Mouse (Mus musculus) CH12.LX (cell line): ENCODE results near the gene Myod1. TPM values are rescaled to one million over a fixed set of nuclear protein-coding genes. Genes with fewer than 3 reads are reported as not detected.
A peak's percentile ranks its signal among the peaks of the same experiment; 100 is the strongest.

ENCODE experiments used
- DNase-seq: peaks from one replicate; pipeline ENCODE4 v3.0.0-alpha.2; 2013; ENCODE audit errors: extremely low read depth
- H3K27ac ChIP-seq: 2 replicates; pipeline ENCODE4 v1.5.1; 2012; ENCODE audit warnings: low read depth, mild to moderate bottlenecking, control low read depth, moderate library complexity; ENCODE audit not compliant: insufficient read depth
- H3K27me3 ChIP-seq: replicated peaks from 2 replicates; pipeline ENCODE3; 2012; ENCODE audit warnings: inconsistent platforms
- H3K36me3 ChIP-seq, 2 experiments: replicated peaks in 1 of 2; 2 replicates each; pipeline versions ENCODE3 to v1.6.1; 2012; ENCODE audit warnings: inconsistent platforms in 1 of 2, low read length in 1 of 2, mild to moderate bottlenecking in 1 of 2, mixed read lengths in 1 of 2, moderate library complexity in 1 of 2; ENCODE audit not compliant: control insufficient read depth in 1 of 2, insufficient read depth in 1 of 2
- H3K4me1 ChIP-seq, 2 experiments: 2 replicates each; pipeline ENCODE4 v1.6.1; 2012; ENCODE audit warnings: inconsistent platforms in 1 of 2, moderate library complexity in 1 of 2; ENCODE audit not compliant: insufficient read depth in 2 of 2, control insufficient read depth in 1 of 2
- H3K4me2 ChIP-seq: 2 replicates; pipeline ENCODE4 v1.6.1; 2012; ENCODE audit warnings: low read depth, mild to moderate bottlenecking, control low read depth; ENCODE audit not compliant: poor library complexity, insufficient read depth, severe bottlenecking
- H3K4me3 ChIP-seq, 3 experiments: fragments of 150-350 bp in 1 of 3; sonication (generic) in 1 of 3; replicated peaks in 1 of 3; 2 replicates each; pipeline versions ENCODE3 to v1.5.1; 2011 to 2012; ENCODE audit warnings: low read depth in 2 of 3, low read length in 2 of 3, mild to moderate bottlenecking in 2 of 3, moderate library complexity in 2 of 3, control low read depth in 1 of 3, improper control_type of control experiment in 1 of 3, inconsistent platforms in 1 of 3, mixed read lengths in 1 of 3; ENCODE audit not compliant: poor library complexity in 1 of 3
- H3K79me2 ChIP-seq: replicated peaks from 2 replicates; pipeline ENCODE4 v1.6.1; 2012; ENCODE audit warnings: mild to moderate bottlenecking, moderate library complexity; ENCODE audit not compliant: control insufficient read depth, poor library complexity, insufficient read depth, severe bottlenecking; ENCODE audit errors: extremely low read depth
- H3K9ac ChIP-seq: 2 replicates; pipeline ENCODE4 v1.6.1; 2012; ENCODE audit warnings: low read depth, mild to moderate bottlenecking, control low read depth, moderate library complexity; ENCODE audit not compliant: insufficient read depth
- H3K9me3 ChIP-seq: replicated peaks from 2 replicates; pipeline ENCODE3; 2012; ENCODE audit warnings: low read length, inconsistent platforms, mixed read lengths
- BHLHE40 ChIP-seq: IDR thresholded peaks from 2 replicates; pipeline ENCODE4 v1.6.1; 2011; ENCODE audit warnings: mild to moderate bottlenecking, low read depth, low read length, improper control_type of control experiment
- CHD2 ChIP-seq: IDR thresholded peaks from 2 replicates; pipeline ENCODE4 v1.6.1; 2011; ENCODE audit warnings: low read length, improper control_type of control experiment
- CTCF ChIP-seq, 2 experiments: IDR thresholded peaks in 1 of 2; conservative IDR thresholded peaks in 1 of 2; 2 replicates each; pipeline ENCODE4 v1.5.1; 2011 to 2012; ENCODE audit warnings: low read depth in 2 of 2, low read length in 2 of 2, improper control_type of control experiment in 1 of 2, inconsistent platforms in 1 of 2, mild to moderate bottlenecking in 1 of 2, moderate library complexity in 1 of 2
- E2F4 ChIP-seq: IDR thresholded peaks from 2 replicates; pipeline ENCODE4 v1.6.1; 2011; ENCODE audit warnings: low read depth, low read length, improper control_type of control experiment; ENCODE audit not compliant: insufficient replicate concordance
- ELF1 ChIP-seq: IDR thresholded peaks from 2 replicates; pipeline ENCODE4 v1.6.1; 2014; ENCODE audit warnings: low read depth, mild to moderate bottlenecking, inconsistent platforms, low read length, improper control_type of control experiment
- EP300 ChIP-seq: IDR thresholded peaks from 2 replicates; pipeline ENCODE4 v1.6.1; 2011; ENCODE audit warnings: low read length, improper control_type of control experiment
- GABPA ChIP-seq: IDR thresholded peaks from 2 replicates; pipeline ENCODE4 v1.6.1; 2012; ENCODE audit warnings: low read depth, low read length, improper control_type of control experiment, inconsistent platforms; ENCODE audit not compliant: insufficient replicate concordance
- HCFC1 ChIP-seq: IDR thresholded peaks from 2 replicates; pipeline ENCODE4 v1.6.1; 2012; ENCODE audit warnings: low read depth, mild to moderate bottlenecking, inconsistent platforms, low read length, improper control_type of control experiment
- JUN ChIP-seq: IDR thresholded peaks from 2 replicates; pipeline ENCODE4 v1.6.1; 2011; ENCODE audit warnings: low read depth, mild to moderate bottlenecking, low read length, improper control_type of control experiment, moderate library complexity; ENCODE audit not compliant: insufficient read depth
- JUND ChIP-seq: conservative IDR thresholded peaks from 2 replicates; pipeline ENCODE4 v1.6.1; 2011; ENCODE audit warnings: low read depth, low read length, improper control_type of control experiment
- KAT2A ChIP-seq: IDR thresholded peaks from 2 replicates; pipeline ENCODE4 v1.6.1; 2012; ENCODE audit warnings: low read length, improper control_type of control experiment, inconsistent platforms; ENCODE audit not compliant: insufficient replicate concordance
- MAFK ChIP-seq: IDR thresholded peaks from 2 replicates; pipeline ENCODE4 v1.6.1; 2011; ENCODE audit warnings: low read length, improper control_type of control experiment; ENCODE audit not compliant: insufficient replicate concordance
- MAX ChIP-seq: IDR thresholded peaks from 2 replicates; pipeline ENCODE4 v1.6.1; 2011; ENCODE audit warnings: low read length, improper control_type of control experiment
- MAZ ChIP-seq: IDR thresholded peaks from 2 replicates; pipeline ENCODE4 v1.6.1; 2012; ENCODE audit warnings: low read depth, mild to moderate bottlenecking, inconsistent platforms, low read length, improper control_type of control experiment, moderate library complexity
- MEF2A ChIP-seq: IDR thresholded peaks from 2 replicates; pipeline ENCODE4 v1.6.1; 2014; ENCODE audit warnings: low read depth, mild to moderate bottlenecking, inconsistent platforms, low read length, improper control_type of control experiment, borderline replicate concordance
- MXI1 ChIP-seq: IDR thresholded peaks from 2 replicates; pipeline ENCODE4 v1.6.1; 2011; ENCODE audit warnings: mild to moderate bottlenecking, low read depth, low read length, improper control_type of control experiment
- MYC ChIP-seq: IDR thresholded peaks from 2 replicates; pipeline ENCODE4 v1.6.1; 2011; ENCODE audit warnings: low read depth, mild to moderate bottlenecking, improper control_type of control experiment, low read length
- PAX5 ChIP-seq: IDR thresholded peaks from 2 replicates; pipeline ENCODE4 v1.6.1; 2012; ENCODE audit warnings: low read length, inconsistent platforms, mixed read lengths
- POLR2A ChIP-seq: IDR thresholded peaks from 2 replicates; pipeline ENCODE4 v1.6.1; 2011; ENCODE audit warnings: low read depth, mild to moderate bottlenecking, improper control_type of control experiment, low read length
- RAD21 ChIP-seq: IDR thresholded peaks from 2 replicates; pipeline ENCODE4 v1.6.1; 2011; ENCODE audit warnings: low read depth, mild to moderate bottlenecking, low read length, improper control_type of control experiment, moderate library complexity
- RCOR1 ChIP-seq: conservative IDR thresholded peaks from 2 replicates; pipeline ENCODE4 v1.6.1; 2012; ENCODE audit warnings: low read depth, mild to moderate bottlenecking, inconsistent platforms, low read length, improper control_type of control experiment
- SIN3A ChIP-seq: IDR thresholded peaks from 2 replicates; pipeline ENCODE4 v1.6.1; 2012; ENCODE audit warnings: low read length, improper control_type of control experiment, inconsistent platforms
- SMC3 ChIP-seq: IDR thresholded peaks from 2 replicates; pipeline ENCODE4 v1.6.1; 2011; ENCODE audit warnings: low read depth, low read length, improper control_type of control experiment
- TBP ChIP-seq: conservative IDR thresholded peaks from 2 replicates; pipeline ENCODE4 v1.6.1; 2011; ENCODE audit warnings: low read depth, low read length, improper control_type of control experiment
- UBTF ChIP-seq: IDR thresholded peaks from 2 replicates; pipeline ENCODE4 v1.6.1; 2012; ENCODE audit warnings: low read depth, mild to moderate bottlenecking, inconsistent platforms, low read length, improper control_type of control experiment, moderate library complexity
- USF1 ChIP-seq: IDR thresholded peaks from 2 replicates; pipeline ENCODE4 v1.6.1; 2014; ENCODE audit warnings: low read depth, mild to moderate bottlenecking, inconsistent platforms, low read length, improper control_type of control experiment
- USF2 ChIP-seq: conservative IDR thresholded peaks from 2 replicates; pipeline ENCODE4 v1.6.1; 2011; ENCODE audit warnings: low read depth, low read length, improper control_type of control experiment
- ZC3H11A ChIP-seq: IDR thresholded peaks from 2 replicates; pipeline ENCODE4 v1.6.1; 2012; ENCODE audit warnings: low read depth, mild to moderate bottlenecking, inconsistent platforms, low read length, improper control_type of control experiment
- ZKSCAN1 ChIP-seq: IDR thresholded peaks from 2 replicates; pipeline ENCODE4 v1.6.1; 2012; ENCODE audit warnings: low read depth, inconsistent platforms, low read length, improper control_type of control experiment, borderline replicate concordance
- ZMIZ1 ChIP-seq: IDR thresholded peaks from 2 replicates; pipeline ENCODE4 v1.6.1; 2012; ENCODE audit warnings: low read depth, mild to moderate bottlenecking, inconsistent platforms, low read length, improper control_type of control experiment
- ZNF384 ChIP-seq: IDR thresholded peaks from 2 replicates; pipeline ENCODE4 v1.6.1; 2012; ENCODE audit warnings: low read depth, low read length, improper control_type of control experiment, inconsistent platforms
- dilution Hi-C: fragments of 300-500 bp; cut with MboI; formaldehyde crosslinking; loops from 2 replicates; pipeline ENCODE4 v1.14.3; 2020; ENCODE audit warnings: low sequenced_read_pairs; ENCODE audit not compliant: extremely low pct_unique_long_range_greater_than_20kb, extremely low pct_ligation_motif_present
- in situ Hi-C: fragments of 300-500 bp; cut with MboI; formaldehyde crosslinking; loops from 3 replicates; pipeline ENCODE4 v1.14.3; 2019; ENCODE audit warnings: low sequenced_read_pairs, low pct_ligation_motif_present, low pct_unique_long_range_greater_than_20kb, mixed read lengths
- polyA plus RNA-seq: library from polyadenylated mRNA; unstranded; fragments of >175 nt; gene quantifications from 2 replicates; pipeline ENCODE4 v1.2.1, GENCODE M21; 2012; ENCODE audit warnings: low read depth; ENCODE audit not compliant: insufficient read length
- total RNA-seq, 2 experiments: library from RNA; depleted of rRNA; stranded (reverse); fragments of 300-350 nt in 1 of 2; fragments of >200 nt in 1 of 2; gene quantifications; 2 replicates each; pipeline ENCODE4 v1.2.3; 2012 to 2014

Gene Myod1
- total and polyA plus RNA-seq, 3 experiments: not detected

- DNase-seq: no peak
- H3K36me3 ChIP-seq: no peaks in the 10 kb centered on the region
- H3K27ac ChIP-seq: no peak overlapping the region
- H3K27me3 ChIP-seq: no peaks in the 10 kb centered on the region
- H3K4me3 ChIP-seq: no peak overlapping the region
- H3K4me2 ChIP-seq: no peak overlapping the region
- H3K9ac ChIP-seq: no peak overlapping the region
- TF ChIP-seq JUN: no peak
- TF ChIP-seq RAD21: no peak
- no peak for TF ChIP-seq RCOR1
- no peak for TF ChIP-seq SMC3
- TF ChIP-seq CTCF (conservative IDR thresholded peaks at IDR 0.05 in 1 of 2, IDR thresholded peaks at IDR 0.05 in 1 of 2; ENCODE audit: low read depth in 2 of 2, low read length in 2 of 2): no peak
- TF ChIP-seq USF1: no peak
- TF ChIP-seq GABPA: no peak
- TF ChIP-seq TBP: no peak
- TF ChIP-seq ZMIZ1: no peak
- no peak for TF ChIP-seq CHD2
- no peak for TF ChIP-seq ZKSCAN1
- TF ChIP-seq MAFK: no peak
- TF ChIP-seq USF2: no peak
- no peak for TF ChIP-seq KAT2A
- TF ChIP-seq MAZ: no peak
- TF ChIP-seq POLR2A: no peak
- dilution Hi-C loops: no loop called here
- peaks cover 9% of the 10 kb centered on the region for H3K9me3 ChIP-seq
- H3K79me2 ChIP-seq: no peaks in the 10 kb centered on the region
- H3K4me1 ChIP-seq: peaks cover 6 to 56% of the 10 kb centered on the region in 2 experiments
- in situ Hi-C loops: loop anchor here (5.0 kb wide), 1 partner anchor 216 kb away; no protein-coding TSS in a partner anchor
Measured at GRCm38 (mm10) chr7:46391701-46392100, 15.4 kb downstream of the Myod1 start.

DNA sequence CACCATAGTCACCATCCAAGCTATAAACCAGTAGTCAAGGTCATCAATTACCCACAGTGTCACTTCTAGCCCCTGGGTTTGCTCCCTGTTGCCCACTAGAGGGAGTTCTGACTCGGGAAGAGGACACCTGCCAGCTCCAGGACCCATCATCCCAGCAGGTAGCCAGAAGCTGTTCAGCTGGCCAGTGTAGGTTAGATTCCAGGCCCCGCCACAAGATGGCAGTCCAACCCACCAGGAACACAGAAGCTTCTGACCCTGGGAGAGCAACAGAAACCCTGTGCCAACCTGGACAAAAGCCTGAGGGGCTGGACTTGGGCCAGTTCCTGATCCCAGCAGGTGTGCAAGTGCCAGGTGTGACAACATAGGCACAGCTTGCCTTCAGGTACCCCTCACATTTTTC lies 16.8 kb downstream of the Myod1 start:
- Histone ChIP-seq H3K4me1 (peaks cover 6 to 56% of the 10 kb centered on the region in 2 experiments), H3K27me3 (no peaks in the 10 kb centered on the region), H3K79me2 (no peaks in the 10 kb centered on the region), H3K36me3 (peaks cover 0 to 5% of the 10 kb centered on the region in 2 experiments), H3K9me3 (peaks cover 23% of the 10 kb centered on the region), H3K4me2 (peak overlapping the region; percentile 76), H3K4me3 (peak overlapping the region in 1 of 3 experiments; percentile 13), H3K27ac (no peak overlapping the region), H3K9ac (peak overlapping the region; percentile 39; the same call in 1 of the 2 replicates)
- dilution Hi-C loops (no loop called here), in situ Hi-C loops (loop anchor here (5.0 kb wide), 1 partner anchor 214 kb away; no protein-coding TSS in a partner anchor)
- peak; percentile 88 for DNase-seq
- peak; percentile 15; the same call in 1 of the 2 replicates for TF ChIP-seq BHLHE40
- TF ChIP-seq HCFC1: no peak
- TF ChIP-seq MYC: no peak
- TF ChIP-seq PAX5: no peak
- TF ChIP-seq UBTF: no peak
- no peak for TF ChIP-seq EP300
- TF ChIP-seq E2F4: no peak
- TF ChIP-seq MXI1: no peak
- no peak for TF ChIP-seq KAT2A
- TF ChIP-seq RAD21: peak; percentile 96
- peak; percentile 63 for TF ChIP-seq ZC3H11A
- TF ChIP-seq MAZ: no peak; the same call in 1 of the 2 replicates
- TF ChIP-seq SIN3A: peak; percentile 62; the same call in 1 of the 2 replicates
- TF ChIP-seq SMC3: peak; percentile 95
- TF ChIP-seq MEF2A: 0 out of 2 replicates have a peak, but pooled peaks have one; percentile 25
- no peak for TF ChIP-seq JUND
- no peak for TF ChIP-seq USF2
- TF ChIP-seq MAFK: no peak
- TF ChIP-seq RCOR1: no peak
- TF ChIP-seq ELF1: 0 out of 2 replicates have a peak, but pooled peaks have one; percentile 28
- TF ChIP-seq TBP: no peak
- no peak for TF ChIP-seq ZNF384
- TF ChIP-seq JUN: no peak
- TF ChIP-seq CTCF (conservative IDR thresholded peaks at IDR 0.05 in 1 of 2, IDR thresholded peaks at IDR 0.05 in 1 of 2; ENCODE audit: low read depth in 2 of 2, low read length in 2 of 2): peak; percentile 80 to 98
- TF ChIP-seq CHD2: no peak
- TF ChIP-seq MAX: no peak; the same call in 1 of the 2 replicates
- no peak for TF ChIP-seq USF1
